Mouse (Mus musculus): ENCODE measurements around the gene Iqgap2. TPM values are rescaled to one million over a fixed set of nuclear protein-coding genes. Genes with fewer than 3 reads are reported as not detected.
A peak's percentile ranks its signal among the peaks of the same experiment; 100 is the strongest.

Iqgap2 gene
- total RNA-seq, 2 experiments from 2014 or later: 91.9 to 143 TPM

- no peak for ATAC-seq (replicated peaks; ENCODE audit: poor library complexity, severe bottlenecking)
These were observed 287.4 kb downstream of the Iqgap2 start for GRCm38 (mm10) chr13:95604288-95604687.

- ATAC-seq (replicated peaks; ENCODE audit: poor library complexity, severe bottlenecking): no peak
These were observed 291.8 kb downstream of the Iqgap2 start for GRCm38 (mm10) chr13:95599833-95600359.

GRCm38 (mm10) chr13:95598232-95598920 is 293.3 kb downstream of the Iqgap2 start:
- no peak for ATAC-seq (replicated peaks; ENCODE audit: poor library complexity, severe bottlenecking)

DNA sequence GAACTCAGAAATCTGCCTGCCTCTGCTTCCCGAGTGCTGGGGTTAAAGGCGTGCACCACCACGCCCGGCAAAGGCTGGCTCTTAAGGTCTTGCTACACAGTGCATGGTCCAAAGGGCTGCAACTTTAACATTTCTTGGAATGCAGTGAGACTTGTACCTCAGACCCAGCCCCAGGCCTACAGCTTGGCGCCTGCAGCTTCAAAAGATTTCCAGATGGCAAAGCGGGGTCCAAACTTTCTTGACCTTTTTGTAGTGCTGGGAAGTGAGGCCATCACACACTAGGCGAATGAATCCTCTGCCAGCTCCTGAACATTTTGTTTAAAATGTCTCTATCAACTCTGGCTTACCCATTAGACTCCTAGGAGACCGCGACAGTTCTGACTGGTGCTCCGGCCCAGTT is 294.1 kb downstream of the Iqgap2 start:
- no peak for ATAC-seq (replicated peaks; ENCODE audit: poor library complexity, severe bottlenecking)

DNA sequence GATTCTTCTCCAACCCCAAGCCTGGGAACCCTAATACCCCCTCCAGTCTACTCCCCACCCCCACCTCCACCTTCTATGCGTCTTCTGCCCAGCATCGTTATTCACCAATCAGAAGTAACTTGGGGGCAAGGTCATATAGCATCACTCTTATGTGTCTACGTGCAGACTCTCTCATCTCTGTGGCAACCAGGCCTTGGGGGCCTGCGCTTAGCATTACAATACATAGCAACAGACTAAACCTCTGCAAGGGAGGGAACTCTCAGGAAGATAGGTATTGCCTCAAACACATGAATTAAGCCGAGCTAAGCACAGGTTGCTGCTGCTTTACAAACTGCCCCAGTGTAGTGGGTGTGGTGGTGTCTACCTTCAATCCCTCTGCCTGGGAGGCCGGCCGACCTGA is 295.0 kb downstream of the Iqgap2 start:
- no peak for ATAC-seq (replicated peaks; ENCODE audit: poor library complexity, severe bottlenecking)

DNA sequence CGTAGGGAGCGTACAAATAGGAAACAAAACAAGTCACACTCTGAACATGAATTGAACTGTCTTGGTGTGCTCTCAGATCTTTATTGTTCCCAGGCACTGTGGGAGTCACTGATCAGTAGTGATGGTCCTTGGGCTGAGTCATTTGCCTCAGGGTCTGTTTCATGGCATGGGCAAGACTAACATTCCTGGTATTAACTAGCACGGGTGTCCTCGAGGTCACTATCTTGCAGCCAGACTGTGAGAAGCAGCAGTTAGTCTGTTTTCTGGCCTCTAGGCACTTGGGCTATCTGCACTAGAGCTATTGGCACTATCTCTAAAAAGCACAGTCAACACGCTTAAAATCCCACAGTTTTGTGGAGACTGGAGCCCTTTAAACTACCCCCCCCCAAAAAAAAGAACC is 295.8 kb downstream of the Iqgap2 start:
- ATAC-seq (replicated peaks; ENCODE audit: poor library complexity, severe bottlenecking): no peak

GRCm38 (mm10) chr13:95595411-95595810 is 296.3 kb downstream of the Iqgap2 start:
- no peak for ATAC-seq (replicated peaks; ENCODE audit: poor library complexity, severe bottlenecking)

GRCm38 (mm10) chr13:95592860-95593259 is 298.9 kb downstream of the Iqgap2 start:
- ATAC-seq (replicated peaks; ENCODE audit: poor library complexity, severe bottlenecking): peak; percentile 92

GRCm38 (mm10) chr13:95591606-95592005 is 300.1 kb downstream of the Iqgap2 start:
- no peak for ATAC-seq (replicated peaks; ENCODE audit: poor library complexity, severe bottlenecking)

DNA sequence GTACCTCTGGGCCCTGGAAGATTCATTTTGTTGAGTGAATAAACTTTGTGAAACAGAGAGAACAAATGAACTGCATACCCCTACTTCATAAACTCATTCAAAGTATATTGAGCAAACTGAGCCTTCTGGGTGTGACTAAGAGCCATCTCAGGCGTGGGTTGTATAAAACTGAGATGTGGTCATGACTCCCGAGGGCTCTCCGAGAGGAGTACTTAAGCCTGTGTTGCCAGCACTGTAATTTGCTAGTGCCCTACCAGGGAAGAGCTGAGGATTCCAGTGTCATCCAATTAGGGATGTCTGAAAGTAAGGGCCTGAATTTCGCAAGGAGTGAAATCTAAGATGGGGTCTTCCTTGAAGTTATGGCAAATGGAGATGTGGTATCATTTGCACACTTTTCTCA is 304.1 kb downstream of the Iqgap2 start:
- ATAC-seq (replicated peaks; ENCODE audit: poor library complexity, severe bottlenecking): no peak

DNA sequence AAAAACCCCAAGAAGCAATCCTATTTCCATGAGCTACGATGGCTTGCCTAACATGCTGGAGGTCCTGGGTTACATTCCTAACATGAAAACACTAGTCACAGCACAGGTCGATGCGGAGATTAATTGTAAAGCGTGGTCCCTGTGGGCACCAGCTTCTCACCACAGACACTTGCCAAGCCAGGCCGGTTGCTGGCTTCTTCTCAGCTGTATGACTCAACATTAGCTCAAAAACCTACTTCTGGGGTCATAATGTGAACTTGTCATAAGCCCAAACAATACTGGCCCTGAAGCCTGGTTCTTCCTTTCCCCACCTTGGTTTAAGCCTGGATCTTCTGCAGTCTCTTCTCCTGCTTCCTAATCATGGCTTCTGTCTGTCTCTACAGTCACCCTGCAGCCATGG is 306.8 kb downstream of the Iqgap2 start:
- ATAC-seq (replicated peaks; ENCODE audit: poor library complexity, severe bottlenecking): no peak

DNA sequence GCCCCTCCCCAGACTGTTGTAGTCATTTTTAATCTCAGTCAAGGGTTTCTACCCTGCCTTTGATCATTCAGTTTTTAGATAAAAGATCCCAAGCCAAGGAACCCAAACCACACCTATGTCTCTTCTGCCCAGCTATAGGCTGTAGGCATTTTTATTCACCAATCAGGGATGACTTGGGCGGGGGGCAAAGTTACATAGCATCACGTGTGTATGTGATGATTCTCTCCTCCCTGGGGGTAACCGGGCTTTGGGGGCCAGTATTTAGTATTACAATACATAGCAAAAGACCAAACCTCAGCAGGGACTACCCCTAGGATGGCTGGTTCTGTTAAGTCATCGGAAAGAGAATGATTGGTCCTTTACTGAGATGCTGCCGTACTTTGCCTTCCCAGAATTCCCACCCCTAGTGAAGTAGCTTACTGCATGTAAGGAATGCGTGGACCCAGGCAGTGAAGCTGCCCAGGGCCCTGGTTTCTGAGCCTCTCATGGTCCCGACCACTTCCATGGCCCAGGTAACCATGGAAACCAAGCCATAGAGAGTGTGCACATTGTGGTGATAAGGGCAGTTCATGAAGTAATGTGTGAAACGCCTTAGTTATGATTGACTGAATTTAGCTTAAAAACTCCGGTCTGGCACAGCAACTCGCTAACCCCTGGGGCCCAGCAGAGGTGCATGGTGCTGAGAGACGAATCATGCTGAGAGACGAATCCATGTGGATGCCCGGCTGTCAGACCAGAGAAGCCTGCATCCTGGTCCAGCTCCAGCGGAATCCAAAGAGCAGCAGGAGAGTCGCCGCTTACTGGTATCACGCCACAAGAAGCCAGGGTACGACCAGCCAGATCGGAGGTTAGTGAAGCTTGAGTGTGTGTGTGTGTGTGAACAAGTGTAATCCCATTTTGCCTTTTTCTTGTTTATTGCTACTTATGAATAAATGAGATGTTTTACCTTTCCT is 308.2 kb downstream of the Iqgap2 start:
- no peak for ATAC-seq (replicated peaks; ENCODE audit: poor library complexity, severe bottlenecking)

- no peak for ATAC-seq (replicated peaks; ENCODE audit: poor library complexity, severe bottlenecking)
These were observed 309.9 kb downstream of the Iqgap2 start for GRCm38 (mm10) chr13:95581850-95582249.

DNA sequence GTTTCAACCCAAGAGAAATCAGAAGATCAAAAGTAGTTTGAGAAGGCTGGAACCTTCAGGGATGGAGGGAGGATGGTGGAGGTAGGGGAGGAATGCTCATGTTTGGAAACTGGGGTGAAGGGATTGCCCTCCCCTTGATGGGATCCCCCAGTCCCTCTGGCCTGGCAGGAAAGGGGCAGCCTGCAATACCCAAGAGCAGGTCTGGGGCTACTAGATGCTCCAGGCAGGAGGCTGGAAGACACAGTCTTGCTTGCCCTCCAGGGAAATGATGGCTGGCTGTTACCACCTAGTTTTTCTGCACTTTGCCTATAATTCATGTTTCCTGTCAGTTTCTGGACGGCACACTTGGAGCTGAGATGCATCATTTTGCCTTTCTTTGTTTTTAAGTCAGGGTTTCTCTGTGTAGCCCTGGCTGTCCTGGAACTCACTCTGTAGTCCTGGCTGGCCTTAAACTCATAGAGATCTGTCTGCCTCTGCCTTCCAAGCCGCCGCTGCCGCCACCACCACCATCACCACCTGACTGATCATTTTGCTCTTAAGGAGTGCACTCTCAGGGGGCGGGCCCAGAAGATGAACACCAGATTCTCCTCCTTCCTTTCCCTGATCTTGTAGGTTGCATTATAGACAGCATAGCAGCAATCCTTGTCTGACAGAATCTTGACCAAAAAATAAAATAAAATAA is 313.6 kb downstream of the Iqgap2 start:
- no peak for ATAC-seq (replicated peaks; ENCODE audit: poor library complexity, severe bottlenecking)

Other genes starting within 250 kb of the Iqgap2 start
- not detected in 2 replicates for gene F2rl2, start 195.1 kb downstream of the Iqgap2 start, total RNA-seq (2014; fragmentation: Nextera tagmentation)
- 0.09 and 1.1 TPM in 2 replicates for gene F2rl2, start 195.1 kb downstream of the Iqgap2 start, total RNA-seq (2017)
- 2.9 and 14.3 TPM in 2 replicates for gene Gm20075, start 189.5 kb upstream of the Iqgap2 start, total RNA-seq (2014; fragmentation: Nextera tagmentation)
- gene Gm20075, start 189.5 kb upstream of the Iqgap2 start, total RNA-seq (2017): 7.7 and 9.4 TPM in 2 replicates
- not detected in 2 replicates for gene Gm17190, start 190.1 kb upstream of the Iqgap2 start, total RNA-seq (2014; fragmentation: Nextera tagmentation)
- not detected in 2 replicates for gene Gm17190, start 190.1 kb upstream of the Iqgap2 start, total RNA-seq (2017)
- not detected in 2 replicates for gene Sv2c, start 240.7 kb upstream of the Iqgap2 start, total RNA-seq (2014; fragmentation: Nextera tagmentation)
- gene Sv2c, start 240.7 kb upstream of the Iqgap2 start, total RNA-seq (2017): under 0.01 TPM in 1 of 2 replicates, not detected in the other

Measured in granulocyte monocyte progenitor cell, adult 5-6 weeks (primary cell).